8 mouse cellular contexts compared by ENCODE assay signal in genomic region chr9:14275792-14276480, GRCm38 (mm10). TPM values are rescaled to one million over a fixed set of nuclear protein-coding genes. Genes with fewer than 3 reads are reported as not detected.
DNase-seq lines count a peak whose midpoint lies in the region; ATAC-seq and TF ChIP-seq lines count a peak whose summit lies in the region.

No protein-coding gene starts in this region.

- DNase-seq in gastrocnemius, adult 8-10 months (ENCODE audit: low spot score in 2 of 2): peak; percentile 94 to 97
- peak; percentile 98 for DNase-seq in hindlimb bud, embryonic 11.5 days (ENCODE audit: extremely low spot score, low read depth, low spot score)
- DNase-seq in left cerebral cortex, adult 8-10 months (ENCODE audit: low spot score in 2 of 2): peak; percentile 96 to 100
- peak; percentile 99 to 100 for DNase-seq in right cerebral cortex, postnatal 10 days (ENCODE audit: low spot score in 2 of 2)
- DNase-seq in urinary bladder, postnatal 25 days (ENCODE audit: low spot score): peak; percentile 90

- TF ChIP-seq POLR2A in cortical plate, adult 2 months (IDR thresholded peaks at IDR 0.05; ENCODE audit: extremely low read depth, insufficient read depth, low read length): peak; percentile 87

- no peaks in the 10 kb centered on the region for H3K9me3 ChIP-seq in megakaryocyte, embryonic 14.5 days

- H3K27ac ChIP-seq in cortical plate, adult 2 months (ENCODE audit: insufficient read depth, low read length): peak overlapping the region; percentile 55

- peak overlapping the region; percentile 79 for H3K4me3 ChIP-seq in cortical plate, adult 2 months (ENCODE audit: insufficient read depth, low read length)
- peak overlapping the region; percentile 93 for H3K4me3 ChIP-seq in megakaryocyte, embryonic 14.5 days (replicated peaks)

- ATAC-seq in activated CD4-positive, CD25-positive, alpha-beta regulatory T cell, adult 4 months: peak; percentile 84

- peaks cover 20% of the 10 kb centered on the region for H3K27me3 ChIP-seq in megakaryocyte, embryonic 14.5 days (replicated peaks)

- no peaks in the 10 kb centered on the region for H3K36me3 ChIP-seq in megakaryocyte, embryonic 14.5 days (replicated peaks; ENCODE audit: low read length)

- TF ChIP-seq CTCF in cortical plate, adult 2 months (IDR thresholded peaks at IDR 0.05; ENCODE audit: extremely low read depth, insufficient read depth, low read length): peak; percentile 71

- peaks cover 1% of the 10 kb centered on the region; the same call in 1 of the 2 replicates for H3K4me1 ChIP-seq in cortical plate, adult 2 months (ENCODE audit: control insufficient read depth, insufficient read depth, low read length)
- peaks cover 21% of the 10 kb centered on the region for H3K4me1 ChIP-seq in megakaryocyte, embryonic 14.5 days

RNA-seq across cellular contexts. Expression of gene Sesn3, which starts 1.1 kb away (rescaled TPM):
- polyA plus RNA-seq in activated CD4-positive, CD25-positive, alpha-beta regulatory T cell, adult 4 months (2017; shearing (Covaris generic)): 10 to 100 TPM; 20.9 to 21.9 TPM
- polyA plus RNA-seq in cortical plate, adult 2 months (2012; rRNA removed): 32.4 and 36.7 TPM in 2 replicates
- 10 to 100 TPM; 13.9 to 20.4 (median 18.7) TPM for total RNA-seq in gastrocnemius, adult 8-10 months (2022)
- 100 to 1,000 TPM; 118 to 153 (median 137) TPM for total RNA-seq in left cerebral cortex, adult 8-10 months (2022)
- polyA plus RNA-seq in megakaryocyte, embryonic 14.5 days (2012; ENCODE audit: insufficient read depth, low replicate concordance): 3.9 TPM in 1 of 2 replicates, not detected in the other

Comparison
In these comparisons a context has a peak if more than half of its experiments do, and no peak if none do; other contexts are left out.
1. Peak in every context shown above with its lines: DNase-seq, ATAC-seq, H3K4me3 ChIP-seq and H3K27ac ChIP-seq.